20 mouse cellular contexts compared by ENCODE assay signal in the genomic region with DNA sequence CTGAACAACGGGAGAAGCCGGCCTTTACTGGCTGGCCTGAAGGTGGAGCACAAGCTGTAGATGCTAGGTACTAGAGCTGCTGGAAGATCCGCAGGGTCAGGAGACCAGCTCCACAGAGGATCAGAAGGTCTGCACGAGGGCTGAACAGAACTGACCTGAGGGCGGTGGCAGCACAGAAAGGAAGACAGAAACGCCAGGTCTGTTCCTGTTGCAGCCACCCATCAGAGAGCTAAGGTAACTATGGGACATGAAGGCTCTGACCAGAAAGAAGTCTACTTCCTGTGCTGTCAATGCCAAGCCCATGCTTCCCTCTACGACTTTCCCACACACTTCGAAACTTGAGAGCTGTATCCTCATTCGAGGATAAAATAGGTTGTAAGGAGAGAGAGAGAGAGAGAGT. TPM values are rescaled to one million over a fixed set of nuclear protein-coding genes. Genes with fewer than 3 reads are reported as not detected.
DNase-seq lines count a peak whose midpoint lies in the region; ATAC-seq and TF ChIP-seq lines count a peak whose summit lies in the region.
"Had no signal": no experiment of that assay in that cellular context is flagged by ENCODE, and none has a peak within 500 bp of the region (broad histone marks: within the 10 kb centered on the region; RNA-seq: fewer than 3 reads in every experiment).

No protein-coding gene starts in this region.

- peak; percentile 12; the same call in 1 of the 2 replicates for TF ChIP-seq CTCF in midbrain, postnatal 0 days (IDR thresholded peaks at IDR 0.05)
- TF ChIP-seq CTCF in liver, embryonic 14.5 days (IDR thresholded peaks at IDR 0.05; ENCODE audit: low read depth) = no peak

- no peak for ATAC-seq in midbrain, postnatal 0 days (ENCODE audit: low FRiP score)
- ATAC-seq in liver, embryonic 14.5 days (ENCODE audit: insufficient read depth) = 0 out of 2 replicates have a peak, but pooled peaks have one; percentile 14
- ATAC-seq: hindbrain, postnatal 0 days had no signal

- peak; percentile 17 to 35 for DNase-seq in kidney, adult 8-10 months
- DNase-seq in kidney, adult 18-20 months = no peak
- DNase-seq in midbrain, postnatal 0 days (ENCODE audit: low spot score) = no peak
- DNase-seq in midbrain, embryonic 10.5 days (ENCODE audit: low spot score) = no peak
- no peak for DNase-seq in liver, embryonic 14.5 days (ENCODE audit: low read depth in 3 of 3, low spot score in 3 of 3)
- DNase-seq in yolk sac, embryonic 10.5 days (ENCODE audit: low spot score) = peak; percentile 21
- no peak for DNase-seq in frontal cortex, postnatal 25 days (ENCODE audit: low spot score in 2 of 2)
- DNase-seq: cerebellum, postnatal 10 days; gastrocnemius, postnatal 10 days; heart, postnatal 4 days; lung, adult 2 months; midbrain, embryonic 14.5 days; thymus, postnatal 36 days had no signal

- H3K27me3 ChIP-seq in midbrain, postnatal 0 days (ENCODE audit: insufficient read depth, low read length) = no peaks in the 10 kb centered on the region
- H3K27me3 ChIP-seq in midbrain, embryonic 10.5 days (ENCODE audit: low read depth, poor library complexity, severe bottlenecking) = no peaks in the 10 kb centered on the region
- no peaks in the 10 kb centered on the region for H3K27me3 ChIP-seq in liver, embryonic 14.5 days (ENCODE audit: control insufficient read depth, insufficient read depth, low read length)
- H3K27me3 ChIP-seq: heart, embryonic 13.5 days; limb, embryonic 12.5 days; neural tube, embryonic 12.5 days; stomach, embryonic 15.5 days had no signal

- no peaks in the 10 kb centered on the region for H3K9me3 ChIP-seq in midbrain, postnatal 0 days (ENCODE audit: low read length)
- no peaks in the 10 kb centered on the region for H3K9me3 ChIP-seq in midbrain, embryonic 10.5 days (replicated peaks)
- no peaks in the 10 kb centered on the region for H3K9me3 ChIP-seq in liver, embryonic 14.5 days (ENCODE audit: control insufficient read depth, low read length)
- H3K9me3 ChIP-seq: heart, embryonic 13.5 days; limb, embryonic 12.5 days; neural tube, embryonic 12.5 days; stomach, embryonic 15.5 days had no signal

- no peak for TF ChIP-seq EP300 in liver, embryonic 14.5 days (IDR thresholded peaks at IDR 0.05; ENCODE audit: low read depth)

- 0 out of 2 replicates have a peak, but pooled peaks cover 6% of the 10 kb centered on the region for H3K36me3 ChIP-seq in midbrain, postnatal 0 days (ENCODE audit: insufficient read depth, low read length)
- 0 out of 2 replicates have a peak, but pooled peaks cover under 1% of the 10 kb centered on the region for H3K36me3 ChIP-seq in midbrain, embryonic 10.5 days
- H3K36me3 ChIP-seq in liver, embryonic 14.5 days (replicated peaks; ENCODE audit: control insufficient read depth, insufficient read depth, low read depth) = no peaks in the 10 kb centered on the region
- H3K36me3 ChIP-seq: heart, embryonic 13.5 days; neural tube, embryonic 12.5 days; stomach, embryonic 15.5 days had no signal

- no peak overlapping the region for H3K4me3 ChIP-seq in midbrain, postnatal 0 days (ENCODE audit: low read depth, low read length)
- H3K4me3 ChIP-seq in midbrain, embryonic 10.5 days = no peak overlapping the region
- no peak overlapping the region for H3K4me3 ChIP-seq in liver, embryonic 14.5 days (ENCODE audit: insufficient read depth in 1 of 2, low read depth in 2 of 2, low read length in 2 of 2)
- H3K4me3 ChIP-seq: heart, embryonic 13.5 days; layer of hippocampus, adult 2 months; limb, embryonic 12.5 days; neural tube, embryonic 12.5 days; stomach, embryonic 15.5 days had no signal

- 85% methylated on average over 9 of the region's 9 CpGs for WGBS in midbrain, postnatal 0 days
- WGBS in midbrain, embryonic 10.5 days = 83% methylated on average over 9 of the region's 9 CpGs
- 45% methylated on average over 9 of the region's 9 CpGs for WGBS in liver, embryonic 14.5 days (ENCODE audit: insufficient replicate concordance)

- H3K27ac ChIP-seq in midbrain, postnatal 0 days (ENCODE audit: low read depth, low read length) = no peak overlapping the region
- H3K27ac ChIP-seq in midbrain, embryonic 10.5 days (replicated peaks) = no peak overlapping the region
- no peak overlapping the region for H3K27ac ChIP-seq in liver, embryonic 14.5 days
- H3K27ac ChIP-seq: heart, embryonic 13.5 days; hindbrain, postnatal 0 days; layer of hippocampus, adult 2 months; limb, embryonic 12.5 days; macrophage; neural tube, embryonic 12.5 days; stomach, embryonic 15.5 days had no signal

- H3K4me1 ChIP-seq in midbrain, postnatal 0 days (ENCODE audit: insufficient read depth, low read length) = no peaks in the 10 kb centered on the region
- H3K4me1 ChIP-seq in midbrain, embryonic 10.5 days = peaks cover 5% of the 10 kb centered on the region; the same call in 1 of the 2 replicates
- H3K4me1 ChIP-seq in liver, embryonic 14.5 days (replicated peaks; ENCODE audit: control insufficient read depth in 2 of 2, insufficient read depth in 2 of 2, low read length in 1 of 2) = no peaks in the 10 kb centered on the region
- H3K4me1 ChIP-seq: limb, embryonic 12.5 days; neural tube, embryonic 12.5 days; stomach, embryonic 15.5 days had no signal

- H3K9ac ChIP-seq in midbrain, postnatal 0 days (replicated peaks; ENCODE audit: low read length, poor library complexity, severe bottlenecking) = no peak overlapping the region
- no peak overlapping the region for H3K9ac ChIP-seq in liver, embryonic 14.5 days (replicated peaks)
- H3K9ac ChIP-seq: heart, embryonic 13.5 days; limb, embryonic 12.5 days; neural tube, embryonic 12.5 days; stomach, embryonic 15.5 days had no signal

- no peak overlapping the region for H3K4me2 ChIP-seq in midbrain, postnatal 0 days (ENCODE audit: low read depth, low read length, poor library complexity, severe bottlenecking)
- H3K4me2 ChIP-seq in liver, embryonic 14.5 days (ENCODE audit: low read depth) = no peak overlapping the region
- H3K4me2 ChIP-seq: heart, embryonic 13.5 days; limb, embryonic 12.5 days; neural tube, embryonic 12.5 days; stomach, embryonic 15.5 days had no signal

RNA-seq across cellular contexts. Expression of a gene that starts 53.3 kb away (rescaled TPM):
- total RNA-seq in midbrain, postnatal 0 days (2014; rRNA removed) = 156 and 167 TPM in 2 replicates
- 144 and 156 TPM in 2 replicates for polyA plus RNA-seq in midbrain, postnatal 0 days (2015; fragmentation: Nextera tagmentation; extraction: Ambion mirVana)
- polyA plus RNA-seq in midbrain, embryonic 10.5 days (2016; fragmentation: Nextera tagmentation; extraction: Ambion mirVana) = 47.0 and 53.0 TPM in 2 replicates
- polyA plus RNA-seq in liver, embryonic 14.5 days (2012; rRNA removed) = 9.7 and 10.9 TPM in 2 replicates
- polyA plus RNA-seq in liver, embryonic 14.5 days (2014; fragmentation: Nextera tagmentation; extraction: Ambion mirVana) = 14.8 and 17.9 TPM in 2 replicates

RNA-seq across cellular contexts. Expression of a gene that starts 53.9 kb away (rescaled TPM):
- 4.2 and 5.7 TPM in 2 replicates for total RNA-seq in midbrain, postnatal 0 days (2014; rRNA removed)
- 7.1 and 7.8 TPM in 2 replicates for polyA plus RNA-seq in midbrain, postnatal 0 days (2015; fragmentation: Nextera tagmentation; extraction: Ambion mirVana)
- 78.8 and 81.0 TPM in 2 replicates for polyA plus RNA-seq in midbrain, embryonic 10.5 days (2016; fragmentation: Nextera tagmentation; extraction: Ambion mirVana)
- 20.0 and 30.7 TPM in 2 replicates for polyA plus RNA-seq in liver, embryonic 14.5 days (2012; rRNA removed)
- polyA plus RNA-seq in liver, embryonic 14.5 days (2014; fragmentation: Nextera tagmentation; extraction: Ambion mirVana) = 48.5 and 50.2 TPM in 2 replicates

Comparison
In these comparisons a context has a peak if more than half of its experiments do, and no peak if none do; other contexts are left out.
1. DNase-seq: peak in kidney, adult 8-10 months (2 of 2) and yolk sac, embryonic 10.5 days (single experiment); none in kidney, adult 18-20 months (single experiment), midbrain, postnatal 0 days (single experiment), midbrain, embryonic 10.5 days (single experiment), liver, embryonic 14.5 days (0 of 3) and frontal cortex, postnatal 25 days (0 of 2).